Mouse (Mus musculus): ENCODE results near the gene Lce3a. TPM values are rescaled to one million over a fixed set of nuclear protein-coding genes. Genes with fewer than 3 reads are reported as not detected.

The Lce3a gene
- polyA plus RNA-seq (2015; fragmentation: Nextera tagmentation; extraction: Ambion mirVana), result not detected in 2 replicates

GRCm38 (mm10) chr3:92926130-92926529 is at the start of gene Lce3a:
Gene Lce3a, minus strand, starts transcription at chr3:92926230.
- no peak for TF ChIP-seq EP300 (IDR thresholded peaks at IDR 0.05)
- TF ChIP-seq CTCF (IDR thresholded peaks at IDR 0.05), result no peak
- no peaks in the 10 kb centered on the region for H3K4me1 ChIP-seq (ENCODE audit: insufficient read depth, low read depth, low read length)
- no peak within 1 kb of the TSS for H3K4me3 ChIP-seq (ENCODE audit: low read depth, low read length)
- ATAC-seq (no peak), DNase-seq (ENCODE audit: low spot score) (no peak)
- H3K27ac ChIP-seq (ENCODE audit: low read length), result no peak within 1 kb of the TSS
- H3K9ac ChIP-seq (replicated peaks; ENCODE audit: low read depth), result no peak within 1 kb of the TSS
- no peaks in the 10 kb centered on the region for H3K9me3 ChIP-seq (ENCODE audit: low read length)
- H3K27me3 ChIP-seq (replicated peaks; ENCODE audit: insufficient read depth, low read length), result no peaks in the 10 kb centered on the region
- no peak within 1 kb of the TSS for H3K4me2 ChIP-seq (replicated peaks; ENCODE audit: low read depth, low read length)
- H3K36me3 ChIP-seq (ENCODE audit: insufficient read depth, low read length), result no peaks in the 10 kb centered on the region
- WGBS, result 40% methylated on average over 2 of the region's 2 CpGs

GRCm38 (mm10) chr3:92966761-92967160 is 40.7 kb upstream of the Lce3a start, which contains the start of gene Lce3e:
Gene Lce3e, plus strand, starts transcription at chr3:92967061.
- Histone ChIP-seq H3K27me3 (replicated peaks; ENCODE audit: insufficient read depth, low read length) (no peaks in the 10 kb centered on the region), H3K4me2 (replicated peaks; ENCODE audit: low read depth, low read length) (no peak within 1 kb of the TSS), H3K4me1 (ENCODE audit: insufficient read depth, low read depth, low read length) (no peaks in the 10 kb centered on the region), H3K9me3 (ENCODE audit: low read length) (no peaks in the 10 kb centered on the region), H3K9ac (replicated peaks; ENCODE audit: low read depth) (no peak within 1 kb of the TSS), H3K36me3 (ENCODE audit: insufficient read depth, low read length) (no peaks in the 10 kb centered on the region), H3K4me3 (ENCODE audit: low read depth, low read length) (no peak within 1 kb of the TSS), H3K27ac (ENCODE audit: low read length) (no peak within 1 kb of the TSS)
- ATAC-seq (no peak), DNase-seq (ENCODE audit: low spot score) (no peak)
- WGBS, result 85% methylated on average over 2 of the region's 2 CpGs
- TF ChIP-seq EP300 (IDR thresholded peaks at IDR 0.05) (no peak), CTCF (IDR thresholded peaks at IDR 0.05) (no peak)

- Histone ChIP-seq H3K4me3 (ENCODE audit: low read depth, low read length) (no peak within 1 kb of the TSS), H3K27ac (ENCODE audit: low read length) (no peak within 1 kb of the TSS), H3K27me3 (replicated peaks; ENCODE audit: insufficient read depth, low read length) (no peaks in the 10 kb centered on the region), H3K9me3 (ENCODE audit: low read length) (no peaks in the 10 kb centered on the region), H3K4me1 (ENCODE audit: insufficient read depth, low read depth, low read length) (no peaks in the 10 kb centered on the region), H3K9ac (replicated peaks; ENCODE audit: low read depth) (no peak within 1 kb of the TSS), H3K4me2 (replicated peaks; ENCODE audit: low read depth, low read length) (no peak within 1 kb of the TSS), H3K36me3 (ENCODE audit: insufficient read depth, low read length) (no peaks in the 10 kb centered on the region)
- TF ChIP-seq EP300 (IDR thresholded peaks at IDR 0.05) (no peak), CTCF (IDR thresholded peaks at IDR 0.05) (no peak)
- ATAC-seq, result no peak
- no peak for DNase-seq (ENCODE audit: low spot score)
- 100% methylated on average over 1 of the region's 1 CpGs for WGBS
Observed at GRCm38 (mm10) chr3:92957090-92957489, 31.1 kb upstream of the Lce3a start, which contains the start of gene Lce3d. Gene Lce3d, plus strand, starts transcription at chr3:92957390.

GRCm38 (mm10) chr3:92944186-92944585 is 18.2 kb upstream of the Lce3a start, which contains the start of gene Lce3c:
Gene Lce3c, plus strand, starts transcription at chr3:92944486.
- H3K36me3 ChIP-seq (ENCODE audit: insufficient read depth, low read length), result no peaks in the 10 kb centered on the region
- DNase-seq (ENCODE audit: low spot score) (no peak), ATAC-seq (no peak)
- no peak within 1 kb of the TSS for H3K27ac ChIP-seq (ENCODE audit: low read length)
- no peaks in the 10 kb centered on the region for H3K4me1 ChIP-seq (ENCODE audit: insufficient read depth, low read depth, low read length)
- WGBS, result 57% methylated on average over 1 of the region's 1 CpGs
- H3K27me3 ChIP-seq (replicated peaks; ENCODE audit: insufficient read depth, low read length), result no peaks in the 10 kb centered on the region
- H3K4me2 ChIP-seq (replicated peaks; ENCODE audit: low read depth, low read length), result no peak within 1 kb of the TSS
- TF ChIP-seq EP300 (IDR thresholded peaks at IDR 0.05), result no peak
- TF ChIP-seq CTCF (IDR thresholded peaks at IDR 0.05), result no peak
- no peak within 1 kb of the TSS for H3K9ac ChIP-seq (replicated peaks; ENCODE audit: low read depth)
- H3K9me3 ChIP-seq (ENCODE audit: low read length), result no peaks in the 10 kb centered on the region
- H3K4me3 ChIP-seq (ENCODE audit: low read depth, low read length), result no peak within 1 kb of the TSS

GRCm38 (mm10) chr3:92932679-92933078 is 6.6 kb upstream of the Lce3a start, which contains the start of gene Lce3b:
Gene Lce3b, plus strand, starts transcription at chr3:92932979.
- DNase-seq (ENCODE audit: low spot score), result no peak
- Histone ChIP-seq H3K9ac (replicated peaks; ENCODE audit: low read depth) (no peak within 1 kb of the TSS), H3K4me2 (replicated peaks; ENCODE audit: low read depth, low read length) (no peak within 1 kb of the TSS), H3K27me3 (replicated peaks; ENCODE audit: insufficient read depth, low read length) (no peaks in the 10 kb centered on the region), H3K27ac (ENCODE audit: low read length) (no peak within 1 kb of the TSS), H3K4me3 (ENCODE audit: low read depth, low read length) (no peak within 1 kb of the TSS), H3K36me3 (ENCODE audit: insufficient read depth, low read length) (no peaks in the 10 kb centered on the region), H3K4me1 (ENCODE audit: insufficient read depth, low read depth, low read length) (no peaks in the 10 kb centered on the region), H3K9me3 (ENCODE audit: low read length) (no peaks in the 10 kb centered on the region)
- TF ChIP-seq EP300 (IDR thresholded peaks at IDR 0.05) (no peak), CTCF (IDR thresholded peaks at IDR 0.05) (no peak)
- no peak for ATAC-seq
- WGBS, result 43% methylated on average over 2 of the region's 2 CpGs

GRCm38 (mm10) chr3:92920364-92920763 is 5.7 kb downstream of the Lce3a start:
- H3K9ac ChIP-seq (replicated peaks; ENCODE audit: low read depth), result no peak overlapping the region
- no peak overlapping the region for H3K4me3 ChIP-seq (ENCODE audit: low read depth, low read length)
- no peaks in the 10 kb centered on the region for H3K4me1 ChIP-seq (ENCODE audit: insufficient read depth, low read depth, low read length)
- 48% methylated on average over 4 of the region's 4 CpGs for WGBS
- no peak overlapping the region for H3K27ac ChIP-seq (ENCODE audit: low read length)
- peak; percentile 7 for DNase-seq (ENCODE audit: low spot score)
- no peak for ATAC-seq
- H3K27me3 ChIP-seq (replicated peaks; ENCODE audit: insufficient read depth, low read length), result no peaks in the 10 kb centered on the region
- H3K4me2 ChIP-seq (replicated peaks; ENCODE audit: low read depth, low read length), result no peak overlapping the region
- no peaks in the 10 kb centered on the region for H3K36me3 ChIP-seq (ENCODE audit: insufficient read depth, low read length)
- no peaks in the 10 kb centered on the region for H3K9me3 ChIP-seq (ENCODE audit: low read length)
- TF ChIP-seq EP300 (IDR thresholded peaks at IDR 0.05), result no peak
- TF ChIP-seq CTCF (IDR thresholded peaks at IDR 0.05), result peak; percentile 58

- no peaks in the 10 kb centered on the region for H3K36me3 ChIP-seq (ENCODE audit: insufficient read depth, low read length)
- ATAC-seq (no peak), DNase-seq (ENCODE audit: low spot score) (peak; percentile 33)
- no peak overlapping the region for H3K27ac ChIP-seq (ENCODE audit: low read length)
- H3K9ac ChIP-seq (replicated peaks; ENCODE audit: low read depth), result no peak overlapping the region
- 22% methylated on average over 4 of the region's 4 CpGs for WGBS
- H3K27me3 ChIP-seq (replicated peaks; ENCODE audit: insufficient read depth, low read length), result no peaks in the 10 kb centered on the region
- no peak overlapping the region for H3K4me3 ChIP-seq (ENCODE audit: low read depth, low read length)
- no peak overlapping the region for H3K4me2 ChIP-seq (replicated peaks; ENCODE audit: low read depth, low read length)
- TF ChIP-seq EP300 (IDR thresholded peaks at IDR 0.05), result no peak
- TF ChIP-seq CTCF (IDR thresholded peaks at IDR 0.05), result peak; percentile 64
- no peaks in the 10 kb centered on the region for H3K4me1 ChIP-seq (ENCODE audit: insufficient read depth, low read depth, low read length)
- H3K9me3 ChIP-seq (ENCODE audit: low read length), result no peaks in the 10 kb centered on the region
Observed at GRCm38 (mm10) chr3:92907571-92907970, 18.5 kb downstream of the Lce3a start.

Data from lung, postnatal 0 days (tissue).